Mouse (Mus musculus) limb, embryonic 14.5 days (tissue): ENCODE results near the gene Lhx2. TPM values are rescaled to one million over a fixed set of nuclear protein-coding genes. Genes with fewer than 3 reads are reported as not detected.

Source experiments
- ATAC-seq: fragments of 200-750 bp; cut with Nextera tagmentation; 2 replicates; pipeline ENCODE4 v1.8.0; 2017; ENCODE audit warnings: low read depth, moderate number of reproducible peaks, moderate TSS enrichment; ENCODE audit not compliant: low FRiP score
- DNase-seq: peaks from one replicate; pipeline ENCODE4 v3.0.0-alpha.2; 2015; ENCODE audit warnings: low spot score
- H3K27ac ChIP-seq: fragments of 300-500 bp; sonication (generic); replicated peaks from 2 replicates; pipeline ENCODE4 v1.5.1; 2014; ENCODE audit warnings: low read depth, mild to moderate bottlenecking, low read length, moderate library complexity, mixed read lengths
- H3K27me3 ChIP-seq: fragments of 300-500 bp; sonication (generic); 2 replicates; pipeline ENCODE4 v1.6.1; 2014; ENCODE audit warnings: low read length, mixed read lengths; ENCODE audit not compliant: control insufficient read depth, insufficient read depth
- H3K36me3 ChIP-seq: fragments of 300-500 bp; sonication (generic); 2 replicates; pipeline ENCODE4 v1.6.1; 2014; ENCODE audit warnings: mild to moderate bottlenecking, low read length, moderate library complexity, mixed read lengths; ENCODE audit not compliant: control insufficient read depth, insufficient read depth
- H3K4me1 ChIP-seq: fragments of 300-500 bp; sonication (generic); 2 replicates; pipeline ENCODE4 v1.6.1; 2014; ENCODE audit warnings: antibody characterized with exemption, low read length, mixed read lengths; ENCODE audit not compliant: control insufficient read depth, insufficient read depth
- H3K4me2 ChIP-seq: fragments of 300-500 bp; sonication (generic); replicated peaks from 2 replicates; pipeline ENCODE4 v1.6.1; 2014; ENCODE audit warnings: low read depth, mild to moderate bottlenecking, low read length, moderate library complexity; ENCODE audit not compliant: severe bottlenecking
- H3K4me3 ChIP-seq: fragments of 300-500 bp; sonication (generic); replicated peaks from 2 replicates; pipeline ENCODE4 v1.5.1; 2014; ENCODE audit warnings: low read length
- H3K9ac ChIP-seq: fragments of 300-500 bp; sonication (generic); 2 replicates; pipeline ENCODE4 v1.6.1; 2014; ENCODE audit warnings: mild to moderate bottlenecking, low read depth, low read length, moderate library complexity; ENCODE audit not compliant: severe bottlenecking
- H3K9me3 ChIP-seq: fragments of 300-500 bp; sonication (generic); 2 replicates; pipeline ENCODE4 v1.6.1; 2016; ENCODE audit warnings: low read length; ENCODE audit not compliant: control insufficient read depth
- POLR2A ChIP-seq: fragments of 200-500 bp; IDR thresholded peaks from 2 replicates; pipeline ENCODE4 v1.8.0; 2012; ENCODE audit warnings: inconsistent platforms, mild to moderate bottlenecking, moderate library complexity, borderline replicate concordance; ENCODE audit not compliant: insufficient read depth, insufficient read length; ENCODE audit errors: extremely low read depth
- WGBS: fragments of 180-500 bp; shearing (Covaris S2); extraction: QIAGEN DNeasy Blood & Tissue Kit; methylation state at CpG from one replicate; pipeline ENCODE4 v1.1.7; 2014; 5-methylcytosine and 5-hydroxymethylcytosine counted together
- polyA plus RNA-seq, 2 experiments: library from polyadenylated mRNA; depleted of rRNA in 1 of 2; stranded (reverse) in 1 of 2; unstranded in 1 of 2; fragments of >200 nt; fragmentation: Nextera tagmentation in 1 of 2; extraction: Ambion mirVana in 1 of 2; gene quantifications; 2 replicates each; pipeline versions ENCODE4 v1.2.1 to v1.2.3; 2012 to 2014

Gene Lhx2
- polyA plus RNA-seq, 2 experiments, result 8.7 to 27.5 TPM

DNA sequence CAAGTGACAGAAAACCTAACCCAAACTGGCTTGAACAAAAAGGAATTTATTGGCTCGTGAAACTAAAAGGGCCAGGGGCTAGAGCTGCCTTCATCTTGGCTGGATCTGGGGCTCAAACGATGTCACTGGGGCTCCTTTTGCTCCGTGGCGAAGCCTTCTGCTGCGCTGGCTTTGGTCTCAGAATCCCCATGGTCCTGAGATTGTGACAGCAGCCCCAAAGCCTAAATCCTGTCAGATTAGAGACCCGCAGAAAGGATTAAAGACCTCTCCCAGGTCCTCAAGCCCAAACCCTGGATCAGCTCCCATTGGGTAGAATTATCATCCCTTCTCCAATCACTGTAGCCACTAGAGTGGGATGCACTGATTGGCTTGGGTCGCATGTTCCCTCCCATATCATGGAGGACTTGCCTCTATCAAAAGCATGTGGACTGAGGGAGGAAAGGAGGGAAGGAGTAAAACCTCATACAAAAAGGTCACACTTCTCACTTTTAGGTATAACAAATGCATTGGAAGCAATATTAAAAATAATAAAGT, 5.4 kb upstream of the Lhx2 start:
- Histone ChIP-seq H3K4me3 (no peak overlapping the region), H3K27ac (no peak overlapping the region), H3K4me2 (no peak overlapping the region), H3K27me3 (peaks cover 38% of the 10 kb centered on the region), H3K9me3 (no peaks in the 10 kb centered on the region), H3K9ac (no peak overlapping the region), H3K36me3 (no peaks in the 10 kb centered on the region), H3K4me1 (peaks cover 5% of the 10 kb centered on the region; the same call in 1 of the 2 replicates)
- TF ChIP-seq POLR2A, result no peak
- WGBS, result 17% methylated on average over 7 of the region's 7 CpGs
- no peak for DNase-seq
- ATAC-seq, result no peak

DNA sequence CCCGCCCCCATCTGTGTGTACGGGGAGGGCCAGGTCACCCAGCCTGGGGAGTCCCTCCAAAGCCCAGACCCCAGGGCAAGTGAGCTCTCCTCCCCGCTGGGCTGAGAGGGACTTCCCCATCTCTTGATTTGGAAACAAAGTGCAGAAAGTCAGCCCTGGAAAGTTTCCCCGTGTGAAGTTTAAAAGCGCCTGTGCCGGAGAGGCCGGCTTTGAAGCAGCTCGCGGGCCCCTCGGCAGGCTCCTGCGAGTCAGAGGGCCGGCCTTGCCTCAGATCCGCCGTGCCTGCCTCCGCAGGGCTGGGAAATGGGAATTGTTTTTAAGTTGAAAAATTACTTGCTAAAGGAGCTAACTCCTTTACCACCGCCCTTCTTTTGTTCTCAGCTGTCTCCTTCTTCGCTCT, 2.5 kb upstream of the Lhx2 start:
- H3K27ac ChIP-seq, result no peak overlapping the region

DNA sequence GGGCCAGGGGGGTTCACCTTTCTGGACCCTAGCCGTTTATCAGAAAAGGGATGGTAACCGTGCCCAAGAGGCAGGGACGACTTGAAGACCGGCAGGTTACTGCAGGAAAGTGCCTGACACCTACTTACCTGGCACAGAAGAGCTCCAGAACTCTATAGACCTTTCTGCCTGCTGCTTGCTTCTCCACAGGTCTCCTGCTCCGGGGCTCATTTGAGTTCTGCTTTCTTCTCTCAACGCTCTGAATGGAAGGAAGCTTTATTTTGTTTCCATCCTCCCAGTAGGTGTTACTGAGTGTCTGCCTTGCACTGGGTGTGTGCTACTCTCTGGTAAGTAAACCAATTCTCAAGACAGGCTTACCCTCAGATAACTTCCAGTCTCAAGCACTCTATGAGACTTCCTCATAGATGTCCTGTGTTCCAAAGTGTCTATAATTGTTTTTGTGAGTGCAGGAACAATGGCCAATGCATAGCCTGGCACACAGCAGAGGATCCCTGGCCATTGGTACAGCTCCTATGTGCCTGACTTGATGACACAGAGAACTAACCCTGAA, 1.9 kb upstream of the Lhx2 start:
- Histone ChIP-seq H3K4me3 (no peak overlapping the region), H3K4me2 (peak overlapping the region; percentile 39; the same call in 1 of the 2 replicates), H3K9ac (no peak overlapping the region), H3K27ac (no peak overlapping the region), H3K4me1 (peaks cover 10% of the 10 kb centered on the region), H3K36me3 (no peaks in the 10 kb centered on the region), H3K27me3 (peaks cover 70% of the 10 kb centered on the region), H3K9me3 (no peaks in the 10 kb centered on the region)
- TF ChIP-seq POLR2A, result no peak
- ATAC-seq (no peak), DNase-seq (no peak)
- WGBS, result 14% methylated on average over 6 of the region's 6 CpGs

More for the DNA sequence above, 2.5 kb upstream of the Lhx2 start:
- Histone ChIP-seq H3K36me3 (no peaks in the 10 kb centered on the region), H3K4me1 (peaks cover 10% of the 10 kb centered on the region), H3K4me2 (peak overlapping the region; percentile 39), H3K4me3 (no peak overlapping the region), H3K9me3 (no peaks in the 10 kb centered on the region), H3K9ac (no peak overlapping the region), H3K27me3 (peaks cover 65% of the 10 kb centered on the region)
- no peak for TF ChIP-seq POLR2A
- WGBS, result 6% methylated on average over 17 of the region's 17 CpGs
- ATAC-seq, result no peak
- no peak for DNase-seq

DNA sequence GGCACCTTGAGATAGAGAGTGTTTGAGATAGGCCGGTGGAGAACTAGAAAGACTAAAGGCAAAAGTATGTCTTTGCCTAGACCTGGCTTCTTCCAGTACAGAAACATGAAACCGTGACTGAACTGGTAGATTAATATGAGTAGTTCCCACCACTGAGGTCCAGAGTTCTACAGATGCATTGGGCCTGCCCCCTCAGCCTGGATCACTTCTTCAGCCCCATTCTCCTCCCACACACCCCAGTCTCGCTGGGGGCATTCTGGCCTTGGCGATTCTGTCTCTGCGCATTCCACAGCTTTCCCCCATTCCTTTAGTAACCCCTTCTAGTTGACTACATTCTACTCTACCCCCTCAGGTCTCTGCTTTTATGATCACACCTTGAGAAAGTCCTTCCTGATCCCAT, 1.4 kb upstream of the Lhx2 start:
- no peak for DNase-seq
- Histone ChIP-seq H3K27ac (no peak overlapping the region), H3K36me3 (no peaks in the 10 kb centered on the region), H3K4me2 (no peak overlapping the region), H3K4me1 (peaks cover 10% of the 10 kb centered on the region), H3K27me3 (peaks cover 71% of the 10 kb centered on the region), H3K9ac (no peak overlapping the region), H3K9me3 (no peaks in the 10 kb centered on the region), H3K4me3 (no peak overlapping the region)
- no peak for TF ChIP-seq POLR2A
- WGBS, result 41% methylated on average over 5 of the region's 5 CpGs
- ATAC-seq, result no peak

DNA sequence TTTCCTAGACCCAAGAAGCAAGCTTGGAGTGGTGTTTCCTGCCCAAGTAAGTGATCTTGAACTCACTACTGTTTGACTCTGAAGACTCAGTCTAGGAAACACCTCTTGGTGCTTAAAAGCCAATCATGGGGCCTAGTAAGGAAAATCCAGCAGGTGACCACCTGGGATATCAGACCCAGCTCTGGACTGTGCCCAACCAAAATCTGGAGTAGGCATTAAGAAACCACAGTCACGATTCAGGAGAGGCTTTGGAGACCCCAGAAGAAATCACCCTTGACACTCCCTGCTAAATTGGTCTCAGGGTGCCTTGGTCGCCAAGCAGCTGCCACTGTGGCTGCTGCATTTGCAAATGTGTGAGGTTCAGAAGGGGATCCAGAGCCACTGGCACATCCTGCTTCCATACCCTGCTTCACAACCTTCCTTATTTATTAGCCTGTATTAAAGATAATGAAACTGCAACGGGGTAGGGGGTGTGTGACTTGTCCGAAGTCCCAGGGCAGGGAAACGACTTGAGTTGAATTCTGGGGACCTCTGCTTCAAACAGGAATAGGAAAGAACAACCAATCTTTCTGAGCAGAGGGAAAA, 641 bp upstream of the Lhx2 start:
- Histone ChIP-seq H3K36me3 (no peaks in the 10 kb centered on the region), H3K4me3 (peak overlapping the region; percentile 53), H3K4me1 (peaks cover 10% of the 10 kb centered on the region), H3K9me3 (no peaks in the 10 kb centered on the region), H3K27ac (no peak overlapping the region), H3K9ac (peak overlapping the region; percentile 66; the same call in 1 of the 2 replicates), H3K4me2 (peak overlapping the region; percentile 97), H3K27me3 (peaks cover 71% of the 10 kb centered on the region)
- TF ChIP-seq POLR2A, result no peak
- WGBS, result 10% methylated on average over 5 of the region's 5 CpGs
- no peak for ATAC-seq
- no peak for DNase-seq
